Mouse (Mus musculus) frontal cortex, adult (tissue): ENCODE data around the gene Rcc2.

ENCODE experiments used
- ATAC-seq: cut with Nextera tagmentation; 2 replicates; pipeline ENCODE4 v1.9.2; 2017; ENCODE audit warnings: mild to moderate bottlenecking, moderate library complexity, mixed read lengths; ENCODE audit not compliant: low TSS enrichment

The Rcc2 gene

GRCm38 (mm10) chr4:140753366-140753765 lies 53.0 kb downstream of the Rcc2 start:
- no peak for ATAC-seq

- no peak for ATAC-seq
These were observed 55.5 kb downstream of the Rcc2 start for GRCm38 (mm10) chr4:140755811-140756210.

GRCm38 (mm10) chr4:140761601-140762000 lies 61.3 kb downstream of the Rcc2 start:
- ATAC-seq = no peak

GRCm38 (mm10) chr4:140763158-140763557 lies 62.8 kb downstream of the Rcc2 start:
- ATAC-seq = no peak

GRCm38 (mm10) chr4:140765936-140766335 lies 65.6 kb downstream of the Rcc2 start:
- no peak for ATAC-seq

GRCm38 (mm10) chr4:140768973-140769372 lies 68.6 kb downstream of the Rcc2 start:
- ATAC-seq = no peak

- no peak for ATAC-seq
These were observed 70.1 kb downstream of the Rcc2 start for GRCm38 (mm10) chr4:140770433-140770832.

- no peak for ATAC-seq
These were observed 70.8 kb downstream of the Rcc2 start for GRCm38 (mm10) chr4:140771091-140771490.
